Mouse (Mus musculus): ENCODE results near the gene Med18.

Med18 gene

GRCm38 (mm10) chr4:132455146-132455545 is 8.6 kb downstream of the Med18 start:
- TF ChIP-seq GATA4 (IDR thresholded peaks at IDR 0.05; ENCODE audit: insufficient replicate concordance, low read length), result no peak

- no peak for TF ChIP-seq GATA4 (IDR thresholded peaks at IDR 0.05; ENCODE audit: insufficient replicate concordance, low read length)
These were observed 9.5 kb downstream of the Med18 start for GRCm38 (mm10) chr4:132454216-132454615.

- no peak for TF ChIP-seq GATA4 (IDR thresholded peaks at IDR 0.05; ENCODE audit: insufficient replicate concordance, low read length)
These were observed 13.9 kb downstream of the Med18 start for GRCm38 (mm10) chr4:132449778-132450177.

- TF ChIP-seq GATA4 (IDR thresholded peaks at IDR 0.05; ENCODE audit: insufficient replicate concordance, low read length), result no peak
These were observed 17.6 kb downstream of the Med18 start for GRCm38 (mm10) chr4:132446105-132446504.

- no peak for TF ChIP-seq GATA4 (IDR thresholded peaks at IDR 0.05; ENCODE audit: insufficient replicate concordance, low read length)
These were observed 19.2 kb downstream of the Med18 start for GRCm38 (mm10) chr4:132444516-132444915.

- TF ChIP-seq GATA4 (IDR thresholded peaks at IDR 0.05; ENCODE audit: insufficient replicate concordance, low read length), result no peak
These were observed 25.9 kb downstream of the Med18 start for GRCm38 (mm10) chr4:132437857-132438256.

- no peak for TF ChIP-seq GATA4 (IDR thresholded peaks at IDR 0.05; ENCODE audit: insufficient replicate concordance, low read length)
These were observed 30.9 kb downstream of the Med18 start for GRCm38 (mm10) chr4:132432717-132433372.

- TF ChIP-seq GATA4 (IDR thresholded peaks at IDR 0.05; ENCODE audit: insufficient replicate concordance, low read length), result no peak
These were observed 35.6 kb downstream of the Med18 start for GRCm38 (mm10) chr4:132428022-132428542.

- no peak for TF ChIP-seq GATA4 (IDR thresholded peaks at IDR 0.05; ENCODE audit: insufficient replicate concordance, low read length)
These were observed 36.2 kb downstream of the Med18 start for GRCm38 (mm10) chr4:132427493-132427892.

- TF ChIP-seq GATA4 (IDR thresholded peaks at IDR 0.05; ENCODE audit: insufficient replicate concordance, low read length), result no peak
These were observed 37.7 kb downstream of the Med18 start for GRCm38 (mm10) chr4:132426021-132426420.

- TF ChIP-seq GATA4 (IDR thresholded peaks at IDR 0.05; ENCODE audit: insufficient replicate concordance, low read length), result no peak
These were observed 39.0 kb downstream of the Med18 start for GRCm38 (mm10) chr4:132424765-132425164.

- no peak for TF ChIP-seq GATA4 (IDR thresholded peaks at IDR 0.05; ENCODE audit: insufficient replicate concordance, low read length)
These were observed 41.6 kb downstream of the Med18 start, which contains the start of gene Phactr4 for GRCm38 (mm10) chr4:132421923-132422782. Gene Phactr4 (minus strand): TSS chr4:132422489.

GRCm38 (mm10) chr4:132421556-132421922 is 42.2 kb downstream of the Med18 start:
- TF ChIP-seq GATA4 (IDR thresholded peaks at IDR 0.05; ENCODE audit: insufficient replicate concordance, low read length), result no peak

GRCm38 (mm10) chr4:132420471-132420870 is 43.2 kb downstream of the Med18 start:
- TF ChIP-seq GATA4 (IDR thresholded peaks at IDR 0.05; ENCODE audit: insufficient replicate concordance, low read length), result no peak

- TF ChIP-seq GATA4 (IDR thresholded peaks at IDR 0.05; ENCODE audit: insufficient replicate concordance, low read length), result no peak
These were observed 47.8 kb downstream of the Med18 start for GRCm38 (mm10) chr4:132415966-132416365.
